Mouse (Mus musculus) small intestine, adult 2 months (tissue): ENCODE measurements around the gene Lmx1b. TPM values are rescaled to one million over a fixed set of nuclear protein-coding genes. Genes with fewer than 3 reads are reported as not detected.
A peak's percentile ranks its signal among the peaks of the same experiment; 100 is the strongest.

Experiments used
- H3K27ac ChIP-seq: fragments of 200-500 bp; 2 replicates; pipeline ENCODE4 v1.5.1; 2012; ENCODE audit warnings: low read depth, low read length, control low read depth, inconsistent platforms; ENCODE audit not compliant: insufficient read depth
- H3K27me3 ChIP-seq: fragments of 200-500 bp; 2 replicates; pipeline ENCODE4 v1.6.1; 2012; ENCODE audit warnings: mild to moderate bottlenecking, moderate library complexity, low read length, inconsistent platforms; ENCODE audit not compliant: control insufficient read depth, insufficient read depth
- H3K36me3 ChIP-seq: fragments of 200-500 bp; 2 replicates; pipeline ENCODE4 v1.6.1; 2012; ENCODE audit warnings: mild to moderate bottlenecking, low read length, control low read depth, inconsistent platforms; ENCODE audit not compliant: control insufficient read depth, insufficient read depth
- H3K4me1 ChIP-seq: fragments of 200-500 bp; 2 replicates; pipeline ENCODE4 v1.6.1; 2012; ENCODE audit warnings: low read length, inconsistent platforms, mixed read lengths; ENCODE audit not compliant: control insufficient read depth, insufficient read depth, insufficient read length
- H3K4me3 ChIP-seq: fragments of 200-500 bp; 2 replicates; pipeline ENCODE4 v1.5.1; 2012; ENCODE audit warnings: low read depth, mild to moderate bottlenecking, control low read depth, inconsistent platforms, low read length, moderate library complexity
- CTCF ChIP-seq: fragments of 200-500 bp; IDR thresholded peaks from 2 replicates; pipeline ENCODE4 v1.5.1; 2012; ENCODE audit warnings: low read depth, mild to moderate bottlenecking, control low read depth, inconsistent platforms, low read length, moderate library complexity, mixed read lengths; ENCODE audit not compliant: insufficient replicate concordance, insufficient read length; ENCODE audit errors: extremely low read depth
- POLR2A ChIP-seq: fragments of 200-500 bp; IDR thresholded peaks from 2 replicates; pipeline ENCODE4 v1.6.1; 2012; ENCODE audit warnings: low read depth, mild to moderate bottlenecking, control low read depth, inconsistent platforms, low read length, moderate library complexity
- WGBS: fragments of 180-500 bp; shearing (Covaris S2); methylation state at CpG from one replicate; pipeline ENCODE4 v1.1.7; 2018; 5-methylcytosine and 5-hydroxymethylcytosine counted together
- polyA plus RNA-seq: library from polyadenylated mRNA; depleted of rRNA; stranded (reverse); fragments of >200 nt; gene quantifications from 2 replicates; pipeline ENCODE4 v1.2.3, GENCODE M21; 2012

Lmx1b gene
- polyA plus RNA-seq, 1 experiment, result 0.10 TPM

GRCm38 (mm10) chr2:33580697-33581448 lies 59.4 kb downstream of the Lmx1b start:
- H3K4me1 ChIP-seq, result no peaks in the 10 kb centered on the region
- H3K27me3 ChIP-seq, result peaks cover 32% of the 10 kb centered on the region
- H3K4me3 ChIP-seq, result no peak overlapping the region
- no peak for TF ChIP-seq CTCF
- TF ChIP-seq POLR2A, result no peak
- H3K27ac ChIP-seq, result no peak overlapping the region
- WGBS, result 3% methylated on average over 34 of the region's 34 CpGs
- H3K36me3 ChIP-seq, result no peaks in the 10 kb centered on the region

DNA sequence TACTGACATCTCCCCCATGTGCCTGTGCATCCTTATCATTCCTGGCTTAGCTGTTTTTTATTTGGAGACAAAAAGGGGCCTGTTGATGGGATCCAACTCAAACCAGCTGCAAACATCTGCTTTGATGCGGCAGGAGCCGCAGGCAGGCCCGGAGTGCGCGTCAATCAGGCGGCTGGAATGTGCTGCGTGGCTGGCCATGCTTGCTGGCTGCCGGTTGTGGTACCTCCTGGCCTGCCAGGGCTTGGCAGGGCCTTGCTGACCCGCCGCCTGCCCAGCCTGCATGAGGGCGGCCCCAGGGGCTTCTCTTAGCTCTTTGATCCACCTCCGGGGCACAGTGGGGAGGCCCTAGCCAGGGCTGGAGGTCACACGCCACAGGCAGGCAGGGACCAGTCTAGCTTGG lies 64.9 kb downstream of the Lmx1b start:
- Histone ChIP-seq H3K4me3 (no peak overlapping the region), H3K27ac (no peak overlapping the region), H3K36me3 (no peaks in the 10 kb centered on the region), H3K27me3 (peaks cover under 1% of the 10 kb centered on the region; the same call in 1 of the 2 replicates), H3K4me1 (no peaks in the 10 kb centered on the region)
- TF ChIP-seq CTCF (no peak), POLR2A (no peak)
- 61% methylated on average over 13 of the region's 13 CpGs for WGBS

DNA sequence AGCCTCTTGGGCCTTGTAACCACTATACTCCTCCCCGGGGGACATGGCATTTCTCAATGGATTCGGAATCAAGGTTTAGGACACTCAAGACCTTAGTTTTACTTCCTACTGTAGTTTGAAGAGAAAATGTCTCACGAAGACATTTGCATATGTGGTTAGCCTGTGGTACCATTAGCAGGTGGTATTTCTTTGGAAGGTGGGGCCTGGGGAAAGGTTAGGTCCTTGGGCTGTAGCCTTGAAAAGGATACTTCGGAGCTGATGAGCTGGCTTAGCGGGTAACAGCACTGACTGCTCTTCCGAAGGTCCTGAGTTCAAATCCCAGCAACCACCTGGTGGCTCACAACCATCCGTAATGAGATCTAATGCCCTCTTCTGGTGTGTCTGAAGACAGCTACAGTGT lies 67.2 kb downstream of the Lmx1b start:
- no peak overlapping the region for H3K4me3 ChIP-seq
- TF ChIP-seq CTCF (no peak), POLR2A (no peak)

DNA sequence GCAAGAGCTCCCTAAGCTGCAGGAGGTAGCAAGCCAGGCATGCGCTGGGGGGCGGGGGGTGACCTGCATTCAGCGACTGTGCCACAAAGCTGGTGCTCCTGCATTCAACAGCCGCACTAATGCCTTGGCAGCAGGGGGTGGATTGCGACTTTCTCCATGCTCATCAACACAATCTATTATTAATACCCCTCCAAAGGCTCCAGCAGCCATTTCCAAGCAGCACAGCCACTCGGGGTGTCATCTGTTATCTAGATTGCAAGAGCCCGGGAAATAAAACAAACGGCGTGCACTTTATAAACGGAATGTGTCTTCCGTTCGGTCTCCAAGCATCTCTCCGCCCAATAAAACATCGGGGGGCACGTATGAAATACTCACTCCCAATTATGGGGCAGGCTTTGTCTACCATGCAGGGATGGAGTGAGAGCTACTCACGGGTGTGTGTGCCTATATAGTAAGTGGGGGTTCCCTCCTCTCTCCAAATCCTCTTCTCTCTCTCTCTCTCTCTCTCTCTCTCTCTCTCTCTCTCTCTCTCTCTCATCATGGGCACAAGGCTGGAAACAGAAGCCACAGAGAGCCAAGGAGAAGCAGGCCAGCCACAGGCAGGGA lies 69.0 kb downstream of the Lmx1b start:
- TF ChIP-seq POLR2A (no peak), CTCF (no peak)
- 33% methylated on average over 16 of the region's 16 CpGs for WGBS
- H3K27ac ChIP-seq, result no peak overlapping the region

More for the DNA sequence above, 67.2 kb downstream of the Lmx1b start:
- no peaks in the 10 kb centered on the region for H3K36me3 ChIP-seq
- no peaks in the 10 kb centered on the region; the same call in 1 of the 2 replicates for H3K27me3 ChIP-seq
- H3K4me1 ChIP-seq, result no peaks in the 10 kb centered on the region
- 93% methylated on average over 7 of the region's 7 CpGs for WGBS
- no peak overlapping the region for H3K27ac ChIP-seq

DNA sequence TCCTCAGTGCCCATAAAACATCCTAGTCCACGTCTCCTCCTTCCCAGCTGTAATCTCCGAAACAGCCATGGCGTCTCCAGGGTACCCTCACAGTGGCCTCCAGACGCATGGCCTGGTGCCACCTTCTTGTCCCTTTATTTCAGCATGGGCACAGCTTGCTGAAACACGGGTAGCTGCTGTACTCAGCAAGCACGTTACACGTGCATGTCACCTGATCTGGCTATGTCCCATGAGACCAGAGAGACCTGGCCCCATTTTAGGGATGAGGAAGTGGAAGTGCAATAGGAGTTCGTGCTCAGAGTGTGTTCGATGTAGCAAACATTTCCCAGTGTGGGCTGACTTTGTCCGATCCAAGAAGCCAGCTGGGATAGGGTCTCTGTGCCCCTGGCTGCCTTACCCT lies 70.6 kb downstream of the Lmx1b start:
- Histone ChIP-seq H3K4me1 (no peaks in the 10 kb centered on the region), H3K27ac (no peak overlapping the region), H3K36me3 (no peaks in the 10 kb centered on the region), H3K27me3 (no peaks in the 10 kb centered on the region; the same call in 1 of the 2 replicates), H3K4me3 (no peak overlapping the region)
- TF ChIP-seq POLR2A, result no peak
- no peak for TF ChIP-seq CTCF
- WGBS, result 59% methylated on average over 10 of the region's 10 CpGs

More for the DNA sequence above, 69.0 kb downstream of the Lmx1b start:
- H3K4me1 ChIP-seq, result no peaks in the 10 kb centered on the region
- H3K27me3 ChIP-seq, result no peaks in the 10 kb centered on the region; the same call in 1 of the 2 replicates
- H3K36me3 ChIP-seq, result no peaks in the 10 kb centered on the region
- no peak overlapping the region for H3K4me3 ChIP-seq

DNA sequence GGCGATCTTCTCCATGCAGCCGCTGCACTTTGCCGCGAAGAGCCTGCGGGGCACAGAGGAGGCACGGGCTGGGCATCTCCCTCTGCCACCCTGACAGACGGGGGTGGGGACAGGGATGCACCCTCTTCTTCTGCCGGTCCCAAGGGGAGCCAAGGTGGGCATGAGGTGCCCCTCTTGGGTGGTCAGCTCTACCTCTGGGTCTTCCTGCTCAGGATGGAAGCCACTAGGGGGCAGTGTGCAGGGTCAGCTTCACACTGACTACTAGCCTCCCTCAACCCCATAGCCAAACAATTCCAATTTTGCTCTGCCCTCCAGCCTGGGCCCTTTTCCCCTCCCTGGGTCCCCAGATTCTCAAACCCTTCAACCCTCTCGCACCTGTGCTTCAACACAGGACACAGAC lies 71.1 kb downstream of the Lmx1b start:
- Histone ChIP-seq H3K27me3 (no peaks in the 10 kb centered on the region; the same call in 1 of the 2 replicates), H3K27ac (no peak overlapping the region), H3K4me1 (no peaks in the 10 kb centered on the region), H3K36me3 (no peaks in the 10 kb centered on the region), H3K4me3 (no peak overlapping the region)
- WGBS, result 18% methylated on average over 9 of the region's 9 CpGs
- peak; percentile 49; the same call in 1 of the 2 replicates for TF ChIP-seq CTCF
- no peak for TF ChIP-seq POLR2A

DNA sequence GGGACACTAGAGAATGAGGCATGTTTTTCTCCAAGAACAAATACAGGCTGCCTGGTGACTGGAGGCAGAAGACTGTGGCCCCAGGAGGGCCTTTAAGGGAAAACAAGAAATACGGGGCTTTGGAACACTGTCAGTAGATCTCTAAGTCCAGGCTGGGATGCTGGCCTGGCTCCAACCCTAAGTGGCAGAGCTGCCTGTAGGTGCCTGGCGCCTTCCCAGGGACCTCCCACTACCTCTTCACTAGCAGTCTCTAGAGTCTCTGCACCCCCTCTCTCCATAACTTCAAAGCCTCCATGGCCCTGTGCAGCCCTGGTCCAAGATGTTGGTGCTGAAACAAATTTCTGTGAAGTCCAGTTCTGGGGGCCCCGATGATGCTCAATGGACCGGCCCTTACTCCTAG lies 74.4 kb downstream of the Lmx1b start:
- TF ChIP-seq CTCF, result no peak
- no peak for TF ChIP-seq POLR2A
- no peak overlapping the region for H3K27ac ChIP-seq
- WGBS, result 53% methylated on average over 4 of the region's 4 CpGs
- no peak overlapping the region for H3K4me3 ChIP-seq
- no peaks in the 10 kb centered on the region for H3K4me1 ChIP-seq
- H3K27me3 ChIP-seq, result no peaks in the 10 kb centered on the region; the same call in 1 of the 2 replicates
- no peaks in the 10 kb centered on the region for H3K36me3 ChIP-seq
